Mouse (Mus musculus): ENCODE measurements around the gene Atp5d.

DNA sequence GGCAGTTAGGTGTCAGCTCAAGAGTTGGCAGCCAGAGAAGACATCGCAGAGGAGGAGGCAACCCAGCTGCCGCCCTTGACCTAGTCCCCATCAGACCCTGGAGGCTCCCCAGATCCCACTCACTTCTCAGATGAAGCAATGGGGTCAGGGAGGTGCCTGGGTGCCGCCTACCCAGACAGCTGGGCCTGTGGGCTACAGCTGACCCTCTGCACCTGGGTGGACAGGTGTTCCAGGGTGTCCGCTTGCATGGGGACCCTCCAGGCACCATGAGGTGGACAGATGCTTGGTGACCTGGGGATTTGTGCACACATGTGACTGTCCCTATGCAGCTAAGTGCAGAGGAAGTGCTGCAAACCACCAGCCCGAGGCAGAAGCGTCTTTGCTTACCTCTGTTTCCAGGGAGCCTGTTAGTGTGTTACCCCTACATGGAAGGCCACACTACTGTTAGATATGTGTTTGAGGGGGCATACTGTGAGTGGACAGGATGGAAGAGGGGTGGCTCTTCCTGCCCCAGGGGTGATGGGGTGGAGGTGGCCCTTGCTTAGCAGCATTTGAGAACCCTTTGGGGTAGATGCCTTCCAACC is 24.4 kb downstream of the Atp5d start:
- TF ChIP-seq CTCF (IDR thresholded peaks at IDR 0.05; ENCODE audit: borderline replicate concordance, extremely low read depth, insufficient read depth, insufficient read length) (no peak), POLR2A (IDR thresholded peaks at IDR 0.05; ENCODE audit: borderline replicate concordance, extremely low read depth, insufficient read depth, insufficient read length, poor library complexity, severe bottlenecking) (no peak)

Measured in brain, embryonic 14.5 days (tissue).